Mouse (Mus musculus): ENCODE data around the gene Tex52. TPM values are rescaled to one million over a fixed set of nuclear protein-coding genes. Genes with fewer than 3 reads are reported as not detected.

Tex52 gene
- total and polyA plus RNA-seq, 3 experiments, result not detected

GRCm38 (mm10) chr6:128383752-128384151, 8.5 kb downstream of the Tex52 start:
- Histone ChIP-seq H3K79me2 (replicated peaks; ENCODE audit: control insufficient read depth, extremely low read depth, insufficient read depth, poor library complexity, severe bottlenecking) (no peaks in the 10 kb centered on the region), H3K9ac (ENCODE audit: insufficient read depth, low read depth) (no peak overlapping the region), H3K4me2 (ENCODE audit: insufficient read depth, low read depth, poor library complexity, severe bottlenecking) (0 out of 2 replicates have a peak overlapping the region, but pooled peaks have one; percentile 3), H3K9me3 (replicated peaks; ENCODE audit: low read length) (no peaks in the 10 kb centered on the region), H3K27me3 (replicated peaks) (no peaks in the 10 kb centered on the region), H3K4me3 (replicated peaks in 1 of 3; ENCODE audit: low read depth in 2 of 3, low read length in 2 of 3, poor library complexity in 1 of 3) (no peak overlapping the region), H3K36me3 (replicated peaks in 1 of 2; ENCODE audit: control insufficient read depth in 1 of 2, insufficient read depth in 1 of 2, low read length in 1 of 2) (no peaks in the 10 kb centered on the region), H3K4me1 (ENCODE audit: control insufficient read depth in 1 of 2, insufficient read depth in 2 of 2) (peaks cover 8 to 43% of the 10 kb centered on the region in 2 experiments; a peak in 2 of 4 replicates), H3K27ac (ENCODE audit: insufficient read depth, low read depth) (no peak overlapping the region)
- TF ChIP-seq TCF12 (IDR thresholded peaks at IDR 0.05; ENCODE audit: low read depth, low read length) (0 out of 2 replicates have a peak, but pooled peaks have one; percentile 40), POLR2AphosphoS2 (IDR thresholded peaks at IDR 0.05; ENCODE audit: low read depth, low read length) (no peak), PAX5 (IDR thresholded peaks at IDR 0.05; ENCODE audit: low read length) (peak; percentile 55; the same call in 1 of the 2 replicates), RCOR1 (conservative IDR thresholded peaks at IDR 0.05; ENCODE audit: low read depth, low read length) (no peak), ELF1 (IDR thresholded peaks at IDR 0.05; ENCODE audit: low read depth, low read length) (peak; percentile 62), POLR2A (IDR thresholded peaks at IDR 0.05; ENCODE audit: low read depth, low read length) (no peak), EP300 (IDR thresholded peaks at IDR 0.05; ENCODE audit: low read length) (peak; percentile 70), CHD1 (IDR thresholded peaks at IDR 0.05; ENCODE audit: low read depth, low read length) (no peak), IRF4 (IDR thresholded peaks at IDR 0.05; ENCODE audit: low read depth, low read length) (0 out of 2 replicates have a peak, but pooled peaks have one; percentile 18), MAFK (IDR thresholded peaks at IDR 0.05; ENCODE audit: insufficient replicate concordance, low read length) (no peak), HCFC1 (IDR thresholded peaks at IDR 0.05; ENCODE audit: low read depth, low read length) (peak; percentile 12; the same call in 1 of the 2 replicates), MEF2A (IDR thresholded peaks at IDR 0.05; ENCODE audit: borderline replicate concordance, low read depth, low read length) (peak; percentile 64; the same call in 1 of the 2 replicates), ZNF384 (IDR thresholded peaks at IDR 0.05; ENCODE audit: low read depth, low read length) (peak; percentile 40; the same call in 1 of the 2 replicates), BHLHE40 (IDR thresholded peaks at IDR 0.05; ENCODE audit: low read depth, low read length) (0 out of 2 replicates have a peak, but pooled peaks have one; percentile 22), CTCF (conservative IDR thresholded peaks at IDR 0.05 in 1 of 2, IDR thresholded peaks at IDR 0.05 in 1 of 2; ENCODE audit: low read depth in 2 of 2, low read length in 2 of 2) (no peak)
- peak; percentile 60 for DNase-seq (ENCODE audit: extremely low read depth)
- in situ Hi-C loops (cut with MboI; ENCODE audit: low pct_ligation_motif_present, low pct_unique_long_range_greater_than_20kb, low sequenced_read_pairs), result no loop called here
- dilution Hi-C loops (cut with MboI; ENCODE audit: extremely low pct_ligation_motif_present, extremely low pct_unique_long_range_greater_than_20kb, low sequenced_read_pairs), result no loop called here

- in situ Hi-C loops (cut with MboI; ENCODE audit: low pct_ligation_motif_present, low pct_unique_long_range_greater_than_20kb, low sequenced_read_pairs) (no loop called here), dilution Hi-C loops (cut with MboI; ENCODE audit: extremely low pct_ligation_motif_present, extremely low pct_unique_long_range_greater_than_20kb, low sequenced_read_pairs) (no loop called here)
- no peak overlapping the region for H3K27ac ChIP-seq (ENCODE audit: insufficient read depth, low read depth)
- no peaks in the 10 kb centered on the region for H3K79me2 ChIP-seq (replicated peaks; ENCODE audit: control insufficient read depth, extremely low read depth, insufficient read depth, poor library complexity, severe bottlenecking)
- H3K36me3 ChIP-seq (replicated peaks in 1 of 2; ENCODE audit: control insufficient read depth in 1 of 2, insufficient read depth in 1 of 2, low read length in 1 of 2), result no peaks in the 10 kb centered on the region
- H3K4me3 ChIP-seq (replicated peaks in 1 of 3; ENCODE audit: low read depth in 2 of 3, low read length in 2 of 3, poor library complexity in 1 of 3), result no peak overlapping the region
- peaks cover 8 to 39% of the 10 kb centered on the region in 2 experiments; a peak in 2 of 4 replicates for H3K4me1 ChIP-seq (ENCODE audit: control insufficient read depth in 1 of 2, insufficient read depth in 2 of 2)
- no peak overlapping the region for H3K9ac ChIP-seq (ENCODE audit: insufficient read depth, low read depth)
- no peak for DNase-seq (ENCODE audit: extremely low read depth)
- TF ChIP-seq MAX (IDR thresholded peaks at IDR 0.05; ENCODE audit: low read length), result no peak
- no peak for TF ChIP-seq ZC3H11A (IDR thresholded peaks at IDR 0.05; ENCODE audit: low read depth, low read length)
- no peak for TF ChIP-seq HCFC1 (IDR thresholded peaks at IDR 0.05; ENCODE audit: low read depth, low read length)
- no peak for TF ChIP-seq MXI1 (IDR thresholded peaks at IDR 0.05; ENCODE audit: low read depth, low read length)
- TF ChIP-seq PAX5 (IDR thresholded peaks at IDR 0.05; ENCODE audit: low read length), result no peak
- no peak for TF ChIP-seq SIN3A (IDR thresholded peaks at IDR 0.05; ENCODE audit: low read length)
- no peak for TF ChIP-seq ELF1 (IDR thresholded peaks at IDR 0.05; ENCODE audit: low read depth, low read length)
- TF ChIP-seq NELFE (IDR thresholded peaks at IDR 0.05; ENCODE audit: low read depth, low read length), result no peak
- TF ChIP-seq ZNF384 (IDR thresholded peaks at IDR 0.05; ENCODE audit: low read depth, low read length), result no peak
- TF ChIP-seq JUN (IDR thresholded peaks at IDR 0.05; ENCODE audit: insufficient read depth, low read depth, low read length), result no peak
- no peak for TF ChIP-seq E2F4 (IDR thresholded peaks at IDR 0.05; ENCODE audit: insufficient replicate concordance, low read depth, low read length)
- no peak for TF ChIP-seq ETS1 (conservative IDR thresholded peaks at IDR 0.05; ENCODE audit: low read depth, low read length)
- H3K9me3 ChIP-seq (replicated peaks; ENCODE audit: low read length), result no peaks in the 10 kb centered on the region
- H3K4me2 ChIP-seq (ENCODE audit: insufficient read depth, low read depth, poor library complexity, severe bottlenecking), result no peak overlapping the region
- no peaks in the 10 kb centered on the region for H3K27me3 ChIP-seq (replicated peaks)
Measured at GRCm38 (mm10) chr6:128385026-128385425, 9.8 kb downstream of the Tex52 start.
